Mouse (Mus musculus) ovary, postnatal 10 days (tissue): ENCODE results near the gene Atp1b1.

Source experiments
- DNase-seq: peaks from one replicate; pipeline ENCODE4 v3.0.0; 2022; ENCODE audit warnings: low spot score

Gene Atp1b1

DNA sequence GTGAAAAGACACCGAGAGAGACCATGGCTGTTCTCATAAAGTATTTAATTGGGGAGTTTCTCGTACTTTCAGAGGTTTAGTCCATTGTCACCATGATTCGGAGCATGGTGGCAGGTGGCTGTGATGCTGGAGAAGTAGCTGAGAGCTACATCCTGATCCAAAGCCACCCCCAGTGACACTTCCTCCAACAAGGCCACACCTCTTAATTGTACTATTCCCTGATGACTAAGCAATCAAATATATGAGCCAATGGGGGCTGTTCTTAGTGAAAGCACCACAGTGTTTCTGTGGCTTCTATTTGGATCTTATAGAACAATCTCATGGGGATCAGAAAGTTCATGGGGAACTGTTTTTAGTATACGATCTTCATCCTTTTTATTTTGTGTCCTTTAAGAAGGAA lies 68.4 kb downstream of the Atp1b1 start:
- DNase-seq: no peak
